Mouse (Mus musculus) heart, postnatal 14 days (tissue): ENCODE results near the gene Lpgat1. TPM values are rescaled to one million over a fixed set of nuclear protein-coding genes. Genes with fewer than 3 reads are reported as not detected.

Source experiments
- DNase-seq, 2 experiments: peaks; one replicate each; pipeline ENCODE4 v3.0.0; 2021 to 2022
- intact Hi-C: fragments of 180-260 bp; cut with DNase I; formaldehyde crosslinking; loops from one replicate; pipeline ENCODE4 v1.15.1; 2025
- long read RNA-seq, 2 experiments: library from polyadenylated mRNA; stranded (forward); transcript quantifications; one replicate each; pipeline ENCODE4 v2.0.0; 2021
- total RNA-seq, 2 experiments: library from RNA; stranded (reverse); gene quantifications; 2 replicates each; pipeline ENCODE4 v1.2.3; 2021

The Lpgat1 gene
- total RNA-seq = 10 to 100 TPM; 84.8 to 91.7 TPM
- long read RNA-seq, experiment 1, full-length matches to known transcripts = 24 of 49 reads
- long read RNA-seq, experiment 1, partial matches to known transcripts = 7 of 49 reads
- long read RNA-seq, experiment 1, other reads (novel, unspliced or antisense) = 18 of 49 reads
- long read RNA-seq, experiment 2, full-length matches to known transcripts = 20 of 43 reads
- long read RNA-seq, experiment 2, partial matches to known transcripts = 4 of 43 reads
- long read RNA-seq, experiment 2, other reads (novel, unspliced or antisense) = 19 of 43 reads

DNA sequence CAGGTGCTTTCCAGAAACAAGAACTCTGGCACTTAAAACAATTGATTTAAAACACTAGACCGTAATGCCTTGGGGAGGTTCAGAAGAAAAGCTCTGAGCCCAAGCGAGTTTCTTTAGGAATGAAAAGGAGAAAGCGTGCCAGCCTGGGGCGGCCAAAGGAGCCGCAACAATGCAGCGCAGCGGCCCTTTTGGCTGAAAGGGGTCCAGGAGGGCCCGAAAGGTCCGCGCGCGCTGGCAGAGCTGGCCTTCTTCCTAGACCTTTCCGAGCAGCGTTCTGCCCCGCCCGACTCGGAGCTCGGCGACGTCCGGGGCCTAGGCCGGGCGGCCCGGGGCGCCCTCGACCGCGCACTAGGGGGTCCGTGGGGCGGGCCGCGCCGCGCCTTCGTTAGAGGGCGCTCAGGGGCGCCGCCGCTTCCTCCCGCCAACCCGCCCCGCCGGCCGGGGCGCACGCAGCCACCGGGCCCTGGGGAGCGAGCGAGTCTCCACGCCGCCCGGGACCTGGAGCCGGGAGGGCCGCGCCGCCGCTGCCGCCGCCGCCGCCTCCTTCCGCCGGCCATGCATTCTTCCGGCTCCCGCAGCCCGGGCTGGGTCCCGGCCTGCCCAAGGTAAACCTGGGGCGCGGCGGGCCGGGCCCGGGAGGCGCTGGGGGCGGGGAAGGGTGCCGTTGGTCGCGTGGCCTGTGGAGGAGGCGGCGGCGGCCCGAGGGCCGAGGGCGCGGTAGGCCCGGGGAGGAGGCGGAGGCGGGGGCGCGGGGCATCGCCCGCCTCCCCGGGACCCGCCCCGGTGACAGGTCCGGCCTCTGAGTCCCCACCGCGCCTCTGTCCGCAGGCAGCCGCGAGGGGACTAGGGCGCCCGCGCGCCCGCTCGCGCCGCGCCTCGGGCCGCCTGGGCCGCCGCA, at the start of gene Lpgat1:
TSS of gene Lpgat1 (plus strand) at position 234 of the 898 bp plus-strand sequence.
- DNase-seq = peak; percentile 85 to 88
- intact Hi-C loops = loop anchor here (5.0 kb wide), 3 partner anchors 76 to 141 kb away; partner anchors contain the start of genes Dtl and Ints7

DNA sequence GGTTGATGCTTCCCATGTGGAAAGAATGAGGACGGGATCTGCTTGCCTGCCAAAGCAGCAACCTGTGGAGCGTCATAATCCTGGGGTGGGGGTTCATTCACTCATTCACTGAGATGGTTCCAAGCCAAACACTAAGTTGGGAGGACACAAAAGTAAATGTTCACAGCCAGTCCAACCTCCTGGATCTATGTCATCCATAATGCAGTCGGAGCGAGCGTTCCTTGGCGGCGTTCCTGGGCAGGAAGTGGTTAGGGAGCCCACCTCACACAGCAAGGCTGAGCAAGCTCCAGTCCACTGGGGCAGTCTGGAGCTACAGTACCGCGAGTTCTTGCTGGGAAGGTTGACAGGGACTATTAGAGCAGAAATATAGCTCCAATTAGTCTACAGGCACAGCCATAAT, 49.6 kb upstream of the Lpgat1 start:
- intact Hi-C loops = no loop called here
- DNase-seq = no peak

DNA sequence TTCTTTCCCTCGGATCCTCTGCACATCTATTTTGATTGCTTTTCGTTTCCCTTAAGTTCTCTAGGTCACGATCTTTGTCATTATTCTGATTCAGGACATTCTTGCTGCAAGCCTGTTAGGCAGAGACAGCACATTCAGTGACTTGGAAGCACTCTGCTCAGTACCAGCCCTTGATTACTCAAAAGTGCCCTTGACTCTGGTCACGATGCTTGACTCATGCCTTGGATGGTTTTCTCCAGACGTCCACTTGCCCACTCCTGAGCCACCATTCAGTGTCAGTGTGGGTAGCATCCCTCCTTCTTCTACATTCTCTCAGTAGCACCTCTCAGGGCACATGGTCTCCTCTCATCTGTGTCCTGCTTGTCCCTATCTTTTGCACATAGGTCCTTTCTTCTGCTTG, 43.6 kb upstream of the Lpgat1 start:
- DNase-seq = no peak

DNA sequence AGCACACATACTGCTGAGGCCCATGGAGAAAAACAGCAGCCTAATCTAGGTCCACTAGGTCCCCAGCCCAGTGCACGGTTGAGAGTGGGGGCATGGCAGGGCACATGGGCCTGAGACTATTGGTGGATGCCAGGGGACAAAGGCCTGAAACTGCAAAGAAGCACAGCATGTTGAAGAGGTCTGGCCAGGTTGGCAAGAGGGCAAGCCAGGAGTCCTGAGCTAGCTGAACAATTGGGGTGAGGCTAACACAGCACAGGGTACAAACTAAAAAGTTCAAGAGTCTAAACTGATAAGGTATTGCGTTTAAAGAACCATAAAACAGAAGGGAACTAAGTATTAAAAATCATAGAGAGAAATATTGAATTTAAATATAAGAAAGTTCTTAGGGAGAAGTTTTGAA, 36.0 kb upstream of the Lpgat1 start:
- no peak for DNase-seq
- intact Hi-C loops = no loop called here

More for the DNA sequence above, 43.6 kb upstream of the Lpgat1 start:
- intact Hi-C loops = no loop called here

DNA sequence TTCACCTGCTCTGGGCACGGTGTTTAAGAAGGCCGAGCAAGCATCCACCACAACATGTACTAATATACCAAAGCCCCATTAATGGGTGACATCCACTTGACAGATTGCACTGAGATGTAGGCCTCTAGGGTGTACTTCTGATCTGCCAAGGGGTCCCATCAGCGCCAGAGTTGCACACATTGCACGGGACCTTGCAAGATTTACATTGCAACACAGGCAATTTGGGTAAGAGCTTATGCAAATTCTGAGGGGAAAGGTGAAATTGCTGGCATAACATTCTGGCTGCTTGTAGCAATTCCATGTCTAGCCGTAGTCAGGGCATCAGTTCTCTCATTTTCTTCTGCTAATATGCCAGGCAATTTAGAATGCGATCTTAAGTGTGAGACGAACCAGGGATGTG, 30.1 kb upstream of the Lpgat1 start:
- DNase-seq = no peak
- intact Hi-C loops = no loop called here

DNA sequence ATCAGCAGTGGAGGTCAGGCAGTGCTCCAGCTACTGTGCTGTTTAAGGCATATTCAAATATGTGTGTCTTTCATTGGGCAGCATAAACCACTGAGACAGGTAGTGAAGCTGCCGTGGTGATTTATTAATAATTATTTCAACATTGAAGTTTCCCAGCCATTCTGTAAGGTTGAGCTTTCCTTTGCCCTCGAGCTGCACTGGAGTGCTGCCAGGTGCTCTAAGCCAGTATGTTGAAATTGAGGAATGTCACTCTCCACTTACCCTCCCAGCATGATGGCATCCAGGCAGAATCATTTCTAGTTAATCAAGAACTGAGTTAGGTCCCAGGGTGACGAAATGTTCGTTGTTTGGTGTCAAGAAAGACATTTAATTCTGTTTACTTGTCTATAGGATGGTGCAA, 24.4 kb upstream of the Lpgat1 start:
- intact Hi-C loops = no loop called here
- peak; percentile 5 to 38 for DNase-seq

DNA sequence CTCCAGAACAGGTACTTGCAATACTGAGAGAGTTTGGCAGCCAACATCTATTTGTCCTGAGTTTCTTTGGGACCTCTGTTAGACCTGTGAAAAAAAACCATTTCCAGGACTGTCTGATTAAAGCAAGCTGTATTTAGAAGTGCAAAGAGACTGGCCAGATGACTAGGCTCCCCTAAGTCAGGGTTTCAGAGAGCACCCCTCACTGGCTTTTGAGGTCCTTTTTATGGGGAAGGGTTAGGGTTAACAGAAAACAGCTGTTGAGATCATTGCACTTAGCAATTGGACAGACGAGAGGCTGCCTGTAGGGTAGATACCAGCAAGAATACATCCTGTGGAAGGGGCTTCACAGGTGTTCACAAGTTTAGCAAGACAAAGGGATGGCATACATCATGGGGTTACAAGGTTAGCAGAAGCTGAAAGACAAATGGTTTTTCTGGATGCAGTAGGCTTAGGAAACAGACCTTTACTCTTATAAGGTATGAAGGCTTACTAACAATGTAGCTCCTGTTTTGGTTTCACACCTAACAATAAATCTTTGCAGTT, 19.3 kb upstream of the Lpgat1 start:
- no peak for DNase-seq
- intact Hi-C loops = no loop called here

DNA sequence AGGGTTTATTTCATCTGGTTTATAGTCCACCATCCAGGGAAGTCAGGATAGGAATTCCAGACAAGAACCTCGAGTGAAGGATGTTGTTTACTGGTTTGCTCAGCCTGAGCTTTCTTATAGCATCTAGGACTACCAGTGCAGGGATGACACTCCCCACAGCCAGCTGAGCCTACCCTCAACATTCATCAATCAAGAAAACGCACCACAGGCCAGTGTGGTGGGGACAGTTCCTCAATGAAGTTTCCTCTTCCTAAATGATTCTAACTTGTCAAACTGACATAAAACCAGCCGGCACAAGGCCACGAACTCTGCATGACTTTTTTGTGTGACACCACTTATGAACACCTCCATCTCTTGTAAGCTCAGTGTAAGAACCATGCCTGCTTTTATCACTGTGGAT, 13.1 kb upstream of the Lpgat1 start:
- intact Hi-C loops = no loop called here
- no peak for DNase-seq

DNA sequence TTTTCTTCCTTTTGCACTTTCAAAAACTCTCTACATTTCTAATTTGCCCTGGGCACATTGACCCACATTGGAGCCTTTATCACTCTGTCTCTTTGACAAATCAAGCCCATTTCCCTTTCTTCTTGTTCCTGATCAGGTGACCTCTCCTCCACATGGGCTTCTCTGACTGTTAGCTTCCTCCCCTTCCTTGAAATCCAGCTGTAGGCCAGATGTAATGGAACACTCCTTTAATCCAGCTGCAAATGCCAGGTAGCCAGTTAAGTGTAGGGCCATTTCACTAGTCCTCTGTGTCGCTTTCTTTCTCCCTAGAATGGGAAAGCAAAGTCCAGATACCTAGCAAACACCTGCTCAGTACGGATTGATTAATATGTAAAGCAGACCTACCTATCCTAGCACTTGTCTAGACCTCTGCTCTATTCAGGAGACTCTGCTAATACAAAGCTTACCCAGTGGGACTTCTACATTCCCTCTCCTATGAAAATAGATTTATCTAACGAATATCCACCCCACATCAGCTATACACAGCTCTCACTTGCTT, 11.0 kb upstream of the Lpgat1 start:
- intact Hi-C loops = no loop called here

DNA sequence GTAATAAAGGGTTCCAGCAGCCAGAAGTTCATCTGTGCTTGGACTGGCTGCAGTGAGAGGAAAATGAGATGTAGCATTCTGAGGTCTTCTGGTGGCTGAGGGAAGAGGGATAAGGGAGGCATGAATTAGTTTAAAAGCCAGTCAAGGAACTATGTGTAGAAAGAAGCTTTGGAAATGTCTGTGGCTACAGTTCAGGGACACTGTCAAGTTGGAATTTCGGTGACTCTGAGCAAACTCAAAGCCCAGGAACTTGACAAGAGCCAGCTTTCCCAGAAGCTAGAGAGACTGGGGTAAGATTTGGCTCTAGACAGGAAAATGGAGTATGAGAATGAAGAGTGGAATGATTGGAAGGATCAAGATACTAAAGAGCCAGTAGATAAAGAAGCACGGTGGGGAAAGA, 7.8 kb upstream of the Lpgat1 start:
- DNase-seq = no peak
- intact Hi-C loops = no loop called here

More for the DNA sequence above, 11.0 kb upstream of the Lpgat1 start:
- no peak for DNase-seq

DNA sequence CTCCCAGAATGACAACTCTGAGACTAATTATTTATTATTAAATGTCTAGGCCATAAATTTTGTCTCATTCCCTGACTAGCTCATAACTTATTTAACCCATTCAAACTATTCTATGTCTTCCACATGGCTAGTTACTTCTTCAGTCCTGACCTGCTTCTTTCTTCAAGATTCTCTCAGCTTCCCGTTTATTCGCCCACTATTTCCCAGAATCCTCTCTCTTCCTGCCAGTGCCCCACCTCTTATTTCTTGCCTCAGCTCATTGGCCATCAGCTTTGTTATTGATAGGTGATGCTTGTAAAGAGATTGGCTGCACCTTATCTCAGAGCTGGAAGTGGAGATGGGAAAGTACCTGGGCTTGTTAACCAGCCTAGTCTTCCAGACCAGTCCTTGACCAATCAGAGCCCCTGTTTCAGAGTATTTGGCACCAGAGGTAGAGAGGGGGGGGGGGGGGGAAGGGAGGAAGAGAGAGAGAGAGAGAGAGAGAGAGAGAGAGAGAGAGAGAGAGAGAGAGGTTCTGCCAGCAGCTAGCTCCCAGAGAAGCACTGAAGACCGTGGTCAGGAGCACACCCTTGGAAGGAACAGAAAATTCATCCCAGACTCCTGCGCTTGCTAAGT, 5.3 kb upstream of the Lpgat1 start:
- intact Hi-C loops = no loop called here
- no peak for DNase-seq

DNA sequence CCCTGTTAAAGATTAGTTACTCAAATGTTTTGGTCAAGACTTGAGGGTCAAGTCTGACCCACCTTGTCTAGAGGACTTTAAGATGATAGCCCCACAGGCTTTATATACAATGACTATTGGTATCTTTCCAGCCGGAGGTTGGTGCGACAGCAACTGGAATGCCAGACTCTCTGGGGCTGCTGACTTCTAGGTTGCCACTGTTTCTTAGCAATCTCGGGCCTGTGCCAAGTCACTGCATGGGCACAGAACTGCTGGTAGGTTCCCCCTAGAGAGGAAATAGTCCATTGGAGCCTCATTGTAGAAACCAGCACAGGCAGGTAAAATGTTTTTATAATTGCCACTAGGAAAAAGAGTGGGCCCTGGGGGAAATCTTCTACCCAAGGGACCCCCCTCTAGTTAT, 3.8 kb upstream of the Lpgat1 start:
- intact Hi-C loops = no loop called here
- DNase-seq = no peak

DNA sequence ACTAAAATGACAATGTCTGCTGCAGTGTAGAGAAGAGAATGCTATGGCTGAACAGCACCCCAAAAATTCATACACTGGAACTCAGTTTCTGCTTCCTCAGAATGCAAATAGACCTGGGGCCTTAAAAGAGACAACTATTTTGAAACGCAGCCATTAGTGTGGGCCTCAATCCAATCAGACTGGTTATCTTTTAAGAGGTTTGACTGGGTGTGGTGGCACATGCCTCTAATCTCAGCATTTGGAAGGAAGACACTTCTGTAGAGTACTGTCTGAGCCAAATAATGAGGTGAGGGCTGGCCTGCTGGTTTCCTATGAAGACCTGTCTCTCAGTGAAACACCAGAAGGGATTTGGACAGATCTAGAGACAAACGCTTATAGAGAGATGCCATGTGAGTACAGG, 2.5 kb upstream of the Lpgat1 start:
- DNase-seq = no peak
- intact Hi-C loops = loop anchor here (5.0 kb wide), 3 partner anchors 73 to 138 kb away; partner anchors contain the start of genes Dtl and Ints7

DNA sequence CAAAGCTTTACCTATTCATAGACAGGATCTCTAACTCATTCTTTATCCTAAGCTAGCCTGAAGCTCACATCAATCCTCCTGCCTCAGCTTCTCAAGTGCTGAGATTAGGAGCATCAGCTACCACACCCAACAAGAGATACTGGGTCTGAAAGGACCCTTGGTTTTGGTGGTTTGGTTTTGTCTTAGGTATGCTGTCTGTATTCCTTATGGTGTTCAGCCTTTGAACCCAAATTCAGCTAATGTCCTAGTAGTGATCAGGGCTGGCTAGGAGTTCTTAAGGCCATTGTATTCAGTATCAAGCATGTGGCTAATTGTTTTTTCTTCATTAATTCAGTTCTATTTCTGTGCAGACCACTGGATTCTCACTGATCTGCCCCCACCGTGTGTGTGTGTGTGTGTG, 493 bp upstream of the Lpgat1 start:
- intact Hi-C loops = loop anchor here (5.0 kb wide), 3 partner anchors 75 to 140 kb away; partner anchors contain the start of genes Dtl and Ints7
- DNase-seq = no peak

DNA sequence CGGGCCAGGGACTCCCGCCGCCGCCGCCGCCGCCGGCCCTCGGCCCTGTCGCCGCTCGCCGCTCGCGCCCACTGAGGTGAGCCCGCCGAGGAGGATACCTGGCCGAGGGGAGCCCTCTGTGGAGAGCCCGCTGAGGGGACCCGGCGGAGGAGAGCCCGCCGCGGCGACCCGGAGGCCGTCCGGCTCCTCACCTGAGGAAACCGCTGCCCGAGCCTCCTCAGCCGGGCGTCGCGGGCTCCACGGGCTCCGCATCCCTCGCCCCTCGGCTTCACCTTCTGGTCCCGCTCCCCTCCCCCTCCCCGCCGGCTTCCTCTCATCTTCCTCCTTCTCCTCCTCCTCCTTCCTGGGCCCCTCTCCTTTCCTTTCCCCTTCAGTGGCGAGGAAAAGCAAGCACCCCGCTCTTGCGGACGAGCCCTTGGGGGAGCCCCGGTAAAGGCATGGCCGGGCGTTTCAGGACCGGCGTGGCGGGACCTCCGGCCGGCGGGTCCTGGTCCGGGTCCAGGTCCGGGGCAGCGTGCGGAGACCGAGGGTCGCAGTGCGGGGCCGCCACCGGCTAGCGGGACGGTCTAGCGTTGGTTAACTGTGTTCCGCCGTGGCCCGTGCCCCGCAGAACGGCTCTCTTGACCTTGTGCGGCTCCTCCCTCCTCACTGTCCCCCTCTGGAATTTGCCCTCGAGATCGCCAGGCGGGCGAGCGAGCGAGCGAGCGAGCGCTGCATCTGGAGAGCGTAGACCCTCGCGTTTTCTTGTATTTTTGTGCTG, 1.1 kb downstream of the Lpgat1 start:
- peak; percentile 46 to 60 for DNase-seq
- intact Hi-C loops = loop anchor here (5.0 kb wide), 3 partner anchors 76 to 141 kb away; partner anchors contain the start of genes Dtl and Ints7

DNA sequence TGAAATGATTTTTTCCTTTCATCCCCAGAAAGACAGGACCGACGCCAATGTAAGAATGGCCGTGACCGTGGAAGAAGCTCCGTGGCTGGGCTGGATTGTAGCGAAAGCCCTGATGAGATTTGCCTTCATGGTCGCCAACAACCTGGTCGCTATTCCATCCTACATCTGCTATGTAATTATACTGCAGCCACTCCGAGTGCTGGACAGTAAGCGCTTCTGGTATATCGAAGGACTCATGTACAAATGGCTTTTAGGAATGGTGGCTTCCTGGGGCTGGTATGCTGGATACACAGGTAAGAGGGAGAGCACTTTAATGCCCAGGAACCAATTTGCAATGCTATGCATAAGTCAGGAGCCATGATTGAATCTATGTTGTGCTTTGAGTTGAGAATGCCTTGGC, 1.7 kb downstream of the Lpgat1 start:
- DNase-seq = no peak
- intact Hi-C loops = loop anchor here (5.0 kb wide), 3 partner anchors 77 to 142 kb away; partner anchors contain the start of genes Dtl and Ints7

DNA sequence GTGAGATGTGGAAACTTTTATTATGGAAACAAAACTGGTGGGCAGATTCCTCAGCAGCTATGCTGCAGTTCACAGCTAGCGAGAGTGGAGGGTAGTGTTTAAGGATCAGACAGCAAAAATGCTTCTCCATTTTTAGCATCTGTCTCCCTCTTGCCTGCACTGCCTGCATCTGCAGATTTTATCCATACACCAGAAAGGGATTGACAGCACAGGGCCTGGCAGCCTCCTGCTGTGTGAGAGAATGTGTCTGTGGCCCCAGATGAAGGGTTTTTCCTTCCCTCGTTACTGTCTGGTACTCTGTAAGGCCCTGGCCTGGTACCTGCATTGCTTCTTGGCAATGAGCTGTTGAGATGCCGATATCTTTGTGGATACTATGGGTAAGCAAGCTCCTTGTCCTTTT, 2.8 kb downstream of the Lpgat1 start:
- intact Hi-C loops = loop anchor here (5.0 kb wide), 1 partner anchor 37 kb away; no protein-coding TSS in a partner anchor
- DNase-seq = no peak

DNA sequence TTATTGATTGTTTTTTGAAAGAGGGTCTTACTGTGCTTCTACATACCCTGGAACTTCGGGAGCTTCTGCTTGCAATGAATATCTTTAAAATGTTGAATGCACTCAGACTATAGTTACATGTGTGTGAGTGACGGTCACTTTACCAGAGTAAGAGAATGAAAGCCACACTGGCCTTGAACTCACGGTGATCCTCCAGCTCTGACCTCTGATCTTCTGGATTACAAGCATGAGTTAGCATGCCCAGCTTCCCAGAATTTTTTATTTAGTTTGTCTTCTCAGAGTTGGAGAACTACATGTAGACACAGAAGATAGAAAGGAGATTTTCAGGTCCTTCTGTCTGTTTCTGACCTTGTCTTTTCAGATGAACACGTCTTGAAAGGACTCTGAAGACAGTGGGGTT, 5.1 kb downstream of the Lpgat1 start:
- no peak for DNase-seq
- intact Hi-C loops = loop anchor here (5.0 kb wide), 1 partner anchor 35 kb away; no protein-coding TSS in a partner anchor

DNA sequence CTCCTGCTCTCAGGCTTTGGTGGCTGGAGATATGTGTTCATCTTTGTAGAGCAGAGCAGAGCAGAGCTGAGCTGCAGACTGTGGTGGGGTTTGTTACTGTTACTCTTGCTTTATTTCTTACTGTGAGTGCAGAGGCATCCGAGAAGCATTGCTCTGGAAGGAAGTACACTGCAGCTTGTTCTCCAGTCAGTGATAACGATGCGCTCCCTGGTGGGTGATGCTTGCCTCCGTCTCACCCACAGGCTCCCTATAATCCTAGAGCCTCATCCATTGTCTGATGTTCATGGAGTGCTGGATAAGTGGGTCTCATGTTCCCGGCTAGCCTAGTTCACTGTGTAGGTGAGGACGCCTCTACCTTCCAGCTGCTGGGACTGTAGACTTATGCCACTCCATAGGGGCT, 6.0 kb downstream of the Lpgat1 start:
- no peak for DNase-seq
- intact Hi-C loops = loop anchor here (5.0 kb wide), 1 partner anchor 34 kb away; no protein-coding TSS in a partner anchor
